Mouse (Mus musculus): Measurements from ENCODE around the gene Bzw1. TPM values are rescaled to one million over a fixed set of nuclear protein-coding genes. Genes with fewer than 3 reads are reported as not detected.

Gene Bzw1
- polyA plus RNA-seq, 1 experiment from 2014 or later: 347 TPM

GRCm38 (mm10) chr1:58423371-58424248 lies 30.9 kb downstream of the Bzw1 start, which contains the start of gene Clk1:
Clk1 (minus strand) TSS chr1:58424066.
- no peaks in the 10 kb centered on the region for H3K27me3 ChIP-seq (replicated peaks; ENCODE audit: control insufficient read depth, insufficient read depth, low read length)
- peak; percentile 93 for ATAC-seq (ENCODE audit: low read depth)
- peak; percentile 95 for DNase-seq (ENCODE audit: low spot score)

GRCm38 (mm10) chr1:58424551-58424950 lies 31.9 kb downstream of the Bzw1 start:
- peak overlapping the region; percentile 85; the same call in 1 of the 2 replicates for H3K4me2 ChIP-seq (ENCODE audit: low read depth, low read length)
- DNase-seq (ENCODE audit: low spot score) (no peak), ATAC-seq (ENCODE audit: low read depth) (no peak)
- peaks cover 16% of the 10 kb centered on the region for H3K36me3 ChIP-seq (ENCODE audit: control insufficient read depth, insufficient read depth, low read length)
- H3K27me3 ChIP-seq (replicated peaks; ENCODE audit: control insufficient read depth, insufficient read depth, low read length): no peaks in the 10 kb centered on the region
- WGBS: 84% methylated on average over 3 of the region's 3 CpGs
- H3K27ac ChIP-seq (replicated peaks; ENCODE audit: low read depth, low read length): no peak overlapping the region
- H3K9ac ChIP-seq (ENCODE audit: low read depth, low read length): no peak overlapping the region
- H3K4me1 ChIP-seq (ENCODE audit: control insufficient read depth, insufficient read depth, low read length): peaks cover 11% of the 10 kb centered on the region
- H3K4me3 ChIP-seq (ENCODE audit: low read depth, low read length): no peak overlapping the region
- no peaks in the 10 kb centered on the region for H3K9me3 ChIP-seq (ENCODE audit: control insufficient read depth, low read length)

More at GRCm38 (mm10) chr1:58423371-58424248, 30.9 kb downstream of the Bzw1 start, which contains the start of gene Clk1:
- Histone ChIP-seq H3K36me3 (ENCODE audit: control insufficient read depth, insufficient read depth, low read length) (peaks cover 26% of the 10 kb centered on the region), H3K4me3 (ENCODE audit: low read depth, low read length) (peak within 1 kb of the TSS; percentile 99), H3K4me1 (ENCODE audit: control insufficient read depth, insufficient read depth, low read length) (peaks cover 11% of the 10 kb centered on the region), H3K27ac (replicated peaks; ENCODE audit: low read depth, low read length) (peak within 1 kb of the TSS; percentile 100), H3K4me2 (ENCODE audit: low read depth, low read length) (peak within 1 kb of the TSS; percentile 85), H3K9ac (ENCODE audit: low read depth, low read length) (peak within 1 kb of the TSS; percentile 100), H3K9me3 (ENCODE audit: control insufficient read depth, low read length) (no peaks in the 10 kb centered on the region)
- WGBS: under 1% methylated on average over 72 of the region's 79 CpGs

GRCm38 (mm10) chr1:58444691-58445090 lies 52.0 kb downstream of the Bzw1 start:
- Histone ChIP-seq H3K27ac (replicated peaks; ENCODE audit: low read depth, low read length) (peak overlapping the region; percentile 88), H3K4me3 (ENCODE audit: low read depth, low read length) (peak overlapping the region; percentile 56), H3K36me3 (ENCODE audit: control insufficient read depth, insufficient read depth, low read length) (peaks cover 51% of the 10 kb centered on the region), H3K27me3 (replicated peaks; ENCODE audit: control insufficient read depth, insufficient read depth, low read length) (no peaks in the 10 kb centered on the region), H3K9ac (ENCODE audit: low read depth, low read length) (peak overlapping the region; percentile 84), H3K4me2 (ENCODE audit: low read depth, low read length) (peak overlapping the region; percentile 68), H3K9me3 (ENCODE audit: control insufficient read depth, low read length) (no peaks in the 10 kb centered on the region), H3K4me1 (ENCODE audit: control insufficient read depth, insufficient read depth, low read length) (peaks cover 14% of the 10 kb centered on the region; the same call in 1 of the 2 replicates)
- ATAC-seq (ENCODE audit: low read depth) (no peak), DNase-seq (ENCODE audit: low spot score) (no peak)
- WGBS: 9% methylated on average over 10 of the region's 10 CpGs

- H3K9ac ChIP-seq (ENCODE audit: low read depth, low read length): peak within 1 kb of the TSS; percentile 84
- H3K27me3 ChIP-seq (replicated peaks; ENCODE audit: control insufficient read depth, insufficient read depth, low read length): no peaks in the 10 kb centered on the region
- H3K36me3 ChIP-seq (ENCODE audit: control insufficient read depth, insufficient read depth, low read length): peaks cover 49% of the 10 kb centered on the region
- WGBS: under 1% methylated on average over 33 of the region's 33 CpGs
- no peaks in the 10 kb centered on the region for H3K9me3 ChIP-seq (ENCODE audit: control insufficient read depth, low read length)
- DNase-seq (ENCODE audit: low spot score): peak; percentile 97
- H3K4me1 ChIP-seq (ENCODE audit: control insufficient read depth, insufficient read depth, low read length): peaks cover 14% of the 10 kb centered on the region; the same call in 1 of the 2 replicates
- H3K4me2 ChIP-seq (ENCODE audit: low read depth, low read length): peak within 1 kb of the TSS; percentile 68
- peak within 1 kb of the TSS; percentile 88 for H3K27ac ChIP-seq (replicated peaks; ENCODE audit: low read depth, low read length)
- peak; percentile 97 for ATAC-seq (ENCODE audit: low read depth)
- H3K4me3 ChIP-seq (ENCODE audit: low read depth, low read length): peak within 1 kb of the TSS; percentile 56
Measured at GRCm38 (mm10) chr1:58445143-58445722, 52.5 kb downstream of the Bzw1 start, which contains the start of the genes Nif3l1 and Ppil3. Nif3l1 (plus strand) TSS chr1:58445151. Ppil3 (minus strand) TSS chr1:58445486.

GRCm38 (mm10) chr1:58445861-58446260 lies 53.2 kb downstream of the Bzw1 start:
- peak overlapping the region; percentile 84 for H3K9ac ChIP-seq (ENCODE audit: low read depth, low read length)
- H3K27ac ChIP-seq (replicated peaks; ENCODE audit: low read depth, low read length): peak overlapping the region; percentile 88
- H3K4me3 ChIP-seq (ENCODE audit: low read depth, low read length): peak overlapping the region; percentile 56
- no peak for ATAC-seq (ENCODE audit: low read depth)
- H3K9me3 ChIP-seq (ENCODE audit: control insufficient read depth, low read length): no peaks in the 10 kb centered on the region
- H3K4me2 ChIP-seq (ENCODE audit: low read depth, low read length): peak overlapping the region; percentile 68
- no peaks in the 10 kb centered on the region for H3K27me3 ChIP-seq (replicated peaks; ENCODE audit: control insufficient read depth, insufficient read depth, low read length)
- peaks cover 14% of the 10 kb centered on the region; the same call in 1 of the 2 replicates for H3K4me1 ChIP-seq (ENCODE audit: control insufficient read depth, insufficient read depth, low read length)
- DNase-seq (ENCODE audit: low spot score): no peak
- 7% methylated on average over 11 of the region's 11 CpGs for WGBS
- peaks cover 49% of the 10 kb centered on the region for H3K36me3 ChIP-seq (ENCODE audit: control insufficient read depth, insufficient read depth, low read length)

- no peaks in the 10 kb centered on the region for H3K9me3 ChIP-seq (ENCODE audit: control insufficient read depth, low read length)
- no peak for ATAC-seq (ENCODE audit: low read depth)
- 94% methylated on average over 7 of the region's 7 CpGs for WGBS
- no peak for DNase-seq (ENCODE audit: low spot score)
- no peak overlapping the region for H3K4me3 ChIP-seq (ENCODE audit: low read depth, low read length)
- H3K27me3 ChIP-seq (replicated peaks; ENCODE audit: control insufficient read depth, insufficient read depth, low read length): no peaks in the 10 kb centered on the region
- no peak overlapping the region for H3K4me2 ChIP-seq (ENCODE audit: low read depth, low read length)
- H3K4me1 ChIP-seq (ENCODE audit: control insufficient read depth, insufficient read depth, low read length): peaks cover 14% of the 10 kb centered on the region; the same call in 1 of the 2 replicates
- H3K36me3 ChIP-seq (ENCODE audit: control insufficient read depth, insufficient read depth, low read length): peaks cover 49% of the 10 kb centered on the region
- no peak overlapping the region for H3K9ac ChIP-seq (ENCODE audit: low read depth, low read length)
- no peak overlapping the region for H3K27ac ChIP-seq (replicated peaks; ENCODE audit: low read depth, low read length)
Measured at GRCm38 (mm10) chr1:58447766-58448165, 55.1 kb downstream of the Bzw1 start.

- WGBS: 90% methylated on average over 7 of the region's 7 CpGs
- Histone ChIP-seq H3K27ac (replicated peaks; ENCODE audit: low read depth, low read length) (no peak overlapping the region), H3K4me1 (ENCODE audit: control insufficient read depth, insufficient read depth, low read length) (peaks cover 14% of the 10 kb centered on the region; the same call in 1 of the 2 replicates), H3K4me2 (ENCODE audit: low read depth, low read length) (no peak overlapping the region), H3K27me3 (replicated peaks; ENCODE audit: control insufficient read depth, insufficient read depth, low read length) (no peaks in the 10 kb centered on the region), H3K9ac (ENCODE audit: low read depth, low read length) (no peak overlapping the region), H3K4me3 (ENCODE audit: low read depth, low read length) (no peak overlapping the region), H3K9me3 (ENCODE audit: control insufficient read depth, low read length) (no peaks in the 10 kb centered on the region), H3K36me3 (ENCODE audit: control insufficient read depth, insufficient read depth, low read length) (peaks cover 53% of the 10 kb centered on the region)
- no peak for DNase-seq (ENCODE audit: low spot score)
- no peak for ATAC-seq (ENCODE audit: low read depth)
Measured at GRCm38 (mm10) chr1:58448396-58448795, 55.7 kb downstream of the Bzw1 start.

GRCm38 (mm10) chr1:58454316-58454715 lies 61.6 kb downstream of the Bzw1 start:
- DNase-seq (ENCODE audit: low spot score) (no peak), ATAC-seq (ENCODE audit: low read depth) (peak; percentile 47; the same call in 1 of the 2 replicates)
- no peak overlapping the region for H3K4me3 ChIP-seq (ENCODE audit: low read depth, low read length)
- no peak overlapping the region for H3K9ac ChIP-seq (ENCODE audit: low read depth, low read length)
- no peaks in the 10 kb centered on the region for H3K27me3 ChIP-seq (replicated peaks; ENCODE audit: control insufficient read depth, insufficient read depth, low read length)
- H3K4me2 ChIP-seq (ENCODE audit: low read depth, low read length): no peak overlapping the region
- 89% methylated on average over 6 of the region's 6 CpGs for WGBS
- no peak overlapping the region for H3K27ac ChIP-seq (replicated peaks; ENCODE audit: low read depth, low read length)
- peaks cover 91% of the 10 kb centered on the region for H3K36me3 ChIP-seq (ENCODE audit: control insufficient read depth, insufficient read depth, low read length)
- no peaks in the 10 kb centered on the region for H3K4me1 ChIP-seq (ENCODE audit: control insufficient read depth, insufficient read depth, low read length)
- H3K9me3 ChIP-seq (ENCODE audit: control insufficient read depth, low read length): no peaks in the 10 kb centered on the region
